Mouse (Mus musculus): ENCODE measurements around the gene Ccdc157. TPM values are rescaled to one million over a fixed set of nuclear protein-coding genes. Genes with fewer than 3 reads are reported as not detected.
"Not testable (repeated sequence)": the region's sequence is repeated elsewhere in the genome, so short reads cannot be mapped to it uniquely, and the experiment has no call there.

Ccdc157 gene
- polyA plus RNA-seq, 1 experiment from 2014 or later = 4.5 TPM

- H3K4me2 ChIP-seq (ENCODE audit: low read depth, low read length); H3K36me3 ChIP-seq (ENCODE audit: control insufficient read depth, insufficient read depth); H3K4me1 ChIP-seq (ENCODE audit: control insufficient read depth, insufficient read depth, low read length); H3K27me3 ChIP-seq (ENCODE audit: control insufficient read depth, insufficient read depth, low read length); H3K9ac ChIP-seq (ENCODE audit: low read length); H3K4me3 ChIP-seq (ENCODE audit: low read length); H3K27ac ChIP-seq (ENCODE audit: low read length); ATAC-seq (replicated peaks; ENCODE audit: extremely low read depth, insufficient read depth, low FRiP score): not testable (repeated sequence)
- peaks cover 12% of the 10 kb centered on the region for H3K9me3 ChIP-seq (replicated peaks; ENCODE audit: control insufficient read depth, low read length)
- 88% methylated on average over 4 of the region's 4 CpGs for WGBS
Observed at GRCm38 (mm10) chr11:4128461-4128860, 31.6 kb downstream of the Ccdc157 start.

- WGBS = 81% methylated on average over 1 of the region's 1 CpGs
Observed at GRCm38 (mm10) chr11:4127059-4127458, 33.0 kb downstream of the Ccdc157 start.

GRCm38 (mm10) chr11:4123922-4124321 is 36.2 kb downstream of the Ccdc157 start:
- 63% methylated on average over 5 of the region's 5 CpGs for WGBS

More at GRCm38 (mm10) chr11:4127059-4127458, 33.0 kb downstream of the Ccdc157 start:
- Histone ChIP-seq H3K4me2 (ENCODE audit: low read depth, low read length) (no peak overlapping the region), H3K27me3 (ENCODE audit: control insufficient read depth, insufficient read depth, low read length) (no peaks in the 10 kb centered on the region), H3K27ac (ENCODE audit: low read length) (no peak overlapping the region), H3K4me3 (ENCODE audit: low read length) (no peak overlapping the region), H3K9me3 (replicated peaks; ENCODE audit: control insufficient read depth, low read length) (peaks cover 12% of the 10 kb centered on the region), H3K9ac (ENCODE audit: low read length) (no peak overlapping the region), H3K4me1 (ENCODE audit: control insufficient read depth, insufficient read depth, low read length) (no peaks in the 10 kb centered on the region), H3K36me3 (ENCODE audit: control insufficient read depth, insufficient read depth) (no peaks in the 10 kb centered on the region)
- ATAC-seq (replicated peaks; ENCODE audit: extremely low read depth, insufficient read depth, low FRiP score) = no peak

GRCm38 (mm10) chr11:4122742-4123579 is 37.1 kb downstream of the Ccdc157 start, which contains the start of gene Sec14l2:
Gene Sec14l2 (minus strand): TSS chr11:4123415.
- ATAC-seq (replicated peaks; ENCODE audit: extremely low read depth, insufficient read depth, low FRiP score) = no peak
- Histone ChIP-seq H3K27me3 (ENCODE audit: control insufficient read depth, insufficient read depth, low read length) (peaks cover 4% of the 10 kb centered on the region), H3K27ac (ENCODE audit: low read length) (no peak within 1 kb of the TSS), H3K9me3 (replicated peaks; ENCODE audit: control insufficient read depth, low read length) (peaks cover 12% of the 10 kb centered on the region), H3K36me3 (ENCODE audit: control insufficient read depth, insufficient read depth) (no peaks in the 10 kb centered on the region), H3K4me1 (ENCODE audit: control insufficient read depth, insufficient read depth, low read length) (peaks cover 18% of the 10 kb centered on the region), H3K9ac (ENCODE audit: low read length) (no peak within 1 kb of the TSS), H3K4me2 (ENCODE audit: low read depth, low read length) (no peak within 1 kb of the TSS), H3K4me3 (ENCODE audit: low read length) (no peak within 1 kb of the TSS)
- 67% methylated on average over 10 of the region's 10 CpGs for WGBS

More at GRCm38 (mm10) chr11:4123922-4124321, 36.2 kb downstream of the Ccdc157 start:
- Histone ChIP-seq H3K4me1 (ENCODE audit: control insufficient read depth, insufficient read depth, low read length) (peaks cover 9% of the 10 kb centered on the region), H3K27ac (ENCODE audit: low read length) (no peak overlapping the region), H3K4me2 (ENCODE audit: low read depth, low read length) (no peak overlapping the region), H3K36me3 (ENCODE audit: control insufficient read depth, insufficient read depth) (no peaks in the 10 kb centered on the region), H3K9me3 (replicated peaks; ENCODE audit: control insufficient read depth, low read length) (peaks cover 12% of the 10 kb centered on the region), H3K9ac (ENCODE audit: low read length) (no peak overlapping the region), H3K27me3 (ENCODE audit: control insufficient read depth, insufficient read depth, low read length) (no peaks in the 10 kb centered on the region; the same call in 1 of the 2 replicates), H3K4me3 (ENCODE audit: low read length) (no peak overlapping the region)
- no peak for ATAC-seq (replicated peaks; ENCODE audit: extremely low read depth, insufficient read depth, low FRiP score)

- Histone ChIP-seq H3K4me2 (ENCODE audit: low read depth, low read length) (no peak overlapping the region), H3K4me1 (ENCODE audit: control insufficient read depth, insufficient read depth, low read length) (peaks cover 22% of the 10 kb centered on the region), H3K27ac (ENCODE audit: low read length) (no peak overlapping the region), H3K9me3 (replicated peaks; ENCODE audit: control insufficient read depth, low read length) (peaks cover 12% of the 10 kb centered on the region), H3K27me3 (ENCODE audit: control insufficient read depth, insufficient read depth, low read length) (peaks cover 6% of the 10 kb centered on the region), H3K36me3 (ENCODE audit: control insufficient read depth, insufficient read depth) (no peaks in the 10 kb centered on the region), H3K9ac (ENCODE audit: low read length) (no peak overlapping the region), H3K4me3 (ENCODE audit: low read length) (no peak overlapping the region)
- 74% methylated on average over 5 of the region's 5 CpGs for WGBS
- no peak for ATAC-seq (replicated peaks; ENCODE audit: extremely low read depth, insufficient read depth, low FRiP score)
Observed at GRCm38 (mm10) chr11:4122226-4122625, 37.9 kb downstream of the Ccdc157 start.

GRCm38 (mm10) chr11:4121691-4122090 is 38.4 kb downstream of the Ccdc157 start:
- no peak overlapping the region for H3K4me3 ChIP-seq (ENCODE audit: low read length)
- H3K27ac ChIP-seq (ENCODE audit: low read length) = no peak overlapping the region
- H3K36me3 ChIP-seq (ENCODE audit: control insufficient read depth, insufficient read depth) = no peaks in the 10 kb centered on the region
- peaks cover 11% of the 10 kb centered on the region for H3K9me3 ChIP-seq (replicated peaks; ENCODE audit: control insufficient read depth, low read length)
- 86% methylated on average over 3 of the region's 3 CpGs for WGBS
- peaks cover 26% of the 10 kb centered on the region for H3K4me1 ChIP-seq (ENCODE audit: control insufficient read depth, insufficient read depth, low read length)
- ATAC-seq (replicated peaks; ENCODE audit: extremely low read depth, insufficient read depth, low FRiP score) = no peak
- H3K4me2 ChIP-seq (ENCODE audit: low read depth, low read length) = no peak overlapping the region
- no peak overlapping the region for H3K9ac ChIP-seq (ENCODE audit: low read length)
- peaks cover 10% of the 10 kb centered on the region for H3K27me3 ChIP-seq (ENCODE audit: control insufficient read depth, insufficient read depth, low read length)

GRCm38 (mm10) chr11:4119635-4120034 is 40.5 kb downstream of the Ccdc157 start:
- WGBS = 23% methylated on average over 5 of the region's 5 CpGs
- Histone ChIP-seq H3K9ac (ENCODE audit: low read length) (no peak overlapping the region), H3K36me3 (ENCODE audit: control insufficient read depth, insufficient read depth) (no peaks in the 10 kb centered on the region), H3K4me1 (ENCODE audit: control insufficient read depth, insufficient read depth, low read length) (peaks cover 31% of the 10 kb centered on the region), H3K27ac (ENCODE audit: low read length) (no peak overlapping the region), H3K4me3 (ENCODE audit: low read length) (no peak overlapping the region), H3K4me2 (ENCODE audit: low read depth, low read length) (no peak overlapping the region), H3K9me3 (replicated peaks; ENCODE audit: control insufficient read depth, low read length) (no peaks in the 10 kb centered on the region), H3K27me3 (ENCODE audit: control insufficient read depth, insufficient read depth, low read length) (peaks cover 10% of the 10 kb centered on the region)
- peak; percentile 56; the same call in 1 of the 2 replicates for ATAC-seq (replicated peaks; ENCODE audit: extremely low read depth, insufficient read depth, low FRiP score)

- peak overlapping the region; percentile 93 for H3K4me2 ChIP-seq (ENCODE audit: low read depth, low read length)
- 2% methylated on average over 41 of the region's 41 CpGs for WGBS
- H3K9me3 ChIP-seq (replicated peaks; ENCODE audit: control insufficient read depth, low read length) = no peaks in the 10 kb centered on the region
- 0 out of 2 replicates have a peak, but pooled peaks have one; percentile 28 for ATAC-seq (replicated peaks; ENCODE audit: extremely low read depth, insufficient read depth, low FRiP score)
- H3K4me3 ChIP-seq (ENCODE audit: low read length) = peak overlapping the region; percentile 57
- no peaks in the 10 kb centered on the region for H3K36me3 ChIP-seq (ENCODE audit: control insufficient read depth, insufficient read depth)
- H3K27ac ChIP-seq (ENCODE audit: low read length) = no peak overlapping the region
- peaks cover 10% of the 10 kb centered on the region for H3K27me3 ChIP-seq (ENCODE audit: control insufficient read depth, insufficient read depth, low read length)
- H3K4me1 ChIP-seq (ENCODE audit: control insufficient read depth, insufficient read depth, low read length) = peaks cover 31% of the 10 kb centered on the region
- peak overlapping the region; percentile 71 for H3K9ac ChIP-seq (ENCODE audit: low read length)
Observed at GRCm38 (mm10) chr11:4118081-4118921, 41.8 kb downstream of the Ccdc157 start.

All from heart, embryonic 16.5 days (tissue).